Mouse (Mus musculus) neural tube, embryonic 15.5 days (tissue): ENCODE measurements at regions not wholly inside any gene's neighbourhood (a gene's known extent, or its start where the extent isn't known, plus 50 kb on each side); places are given as distances from the start of the nearest gene placed in this dataset.
A peak's percentile ranks its signal among the peaks of the same experiment; 100 is the strongest.

ENCODE experiments used
- ATAC-seq: fragments of 200-750 bp; cut with Nextera tagmentation; 2 replicates; pipeline ENCODE4 v1.8.0; 2017; ENCODE audit warnings: mild to moderate bottlenecking, moderate TSS enrichment, moderate library complexity; ENCODE audit not compliant: low FRiP score
- H3K27ac ChIP-seq: fragments of 300-500 bp; sonication (generic); replicated peaks from 2 replicates; pipeline ENCODE4 v1.5.1; 2015; ENCODE audit warnings: mild to moderate bottlenecking, inconsistent platforms
- H3K27me3 ChIP-seq: fragments of 300-500 bp; sonication (generic); replicated peaks from 2 replicates; pipeline ENCODE4 v1.6.1; 2015; ENCODE audit warnings: inconsistent platforms
- H3K36me3 ChIP-seq: fragments of 300-500 bp; sonication (generic); 2 replicates; pipeline ENCODE4 v1.6.1; 2015; ENCODE audit warnings: inconsistent platforms
- H3K4me1 ChIP-seq: fragments of 300-500 bp; sonication (generic); 2 replicates; pipeline ENCODE4 v1.6.1; 2015; ENCODE audit warnings: inconsistent platforms
- H3K4me2 ChIP-seq: fragments of 300-500 bp; sonication (generic); 2 replicates; pipeline ENCODE4 v1.6.1; 2015; ENCODE audit warnings: inconsistent platforms, mild to moderate bottlenecking, moderate library complexity
- H3K4me3 ChIP-seq: fragments of 300-500 bp; sonication (generic); replicated peaks from 2 replicates; pipeline ENCODE4 v1.5.1; 2015; ENCODE audit warnings: mild to moderate bottlenecking, inconsistent platforms
- H3K9ac ChIP-seq: fragments of 300-500 bp; sonication (generic); replicated peaks from 2 replicates; pipeline ENCODE4 v1.6.1; 2015; ENCODE audit warnings: mild to moderate bottlenecking, inconsistent platforms
- H3K9me3 ChIP-seq: fragments of 300-500 bp; sonication (generic); replicated peaks from 2 replicates; pipeline ENCODE4 v1.6.1; 2016; ENCODE audit warnings: inconsistent platforms
- WGBS: fragments of 180-500 bp; shearing (Covaris S2); methylation state at CpG from one replicate; pipeline ENCODE4 v1.1.7; 2015; ENCODE audit warnings: mixed read lengths; 5-methylcytosine and 5-hydroxymethylcytosine counted together

DNA sequence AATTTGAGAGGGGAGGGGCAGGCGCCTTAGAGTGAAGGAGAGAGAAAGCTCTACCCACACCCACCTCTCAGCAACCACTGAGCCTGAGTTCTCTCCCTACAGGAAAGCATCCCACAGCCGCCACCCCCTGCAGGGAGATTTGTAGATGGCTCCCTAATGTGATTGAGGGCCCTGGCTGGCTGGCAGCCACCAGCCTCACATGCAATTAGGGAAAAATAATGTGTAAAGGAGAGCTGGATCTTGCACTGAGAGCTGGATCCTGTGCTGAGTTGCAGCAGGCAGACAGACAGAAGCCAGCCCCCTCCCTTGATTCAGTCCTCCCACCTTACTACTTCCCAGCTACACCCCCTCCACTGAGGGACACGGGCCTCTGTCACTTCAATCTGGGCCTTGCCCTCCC, 260.2 kb downstream of the Bcor start:
- Histone ChIP-seq H3K4me1 (0 out of 2 replicates have a peak, but pooled peaks cover 3% of the 10 kb centered on the region), H3K9ac (no peak overlapping the region), H3K4me2 (no peak overlapping the region), H3K9me3 (no peaks in the 10 kb centered on the region), H3K27me3 (peaks cover 4% of the 10 kb centered on the region; the same call in 1 of the 2 replicates), H3K4me3 (no peak overlapping the region), H3K36me3 (no peaks in the 10 kb centered on the region), H3K27ac (no peak overlapping the region)
- 41% methylated on average over 3 of the region's 3 CpGs for WGBS
- no peak for ATAC-seq

DNA sequence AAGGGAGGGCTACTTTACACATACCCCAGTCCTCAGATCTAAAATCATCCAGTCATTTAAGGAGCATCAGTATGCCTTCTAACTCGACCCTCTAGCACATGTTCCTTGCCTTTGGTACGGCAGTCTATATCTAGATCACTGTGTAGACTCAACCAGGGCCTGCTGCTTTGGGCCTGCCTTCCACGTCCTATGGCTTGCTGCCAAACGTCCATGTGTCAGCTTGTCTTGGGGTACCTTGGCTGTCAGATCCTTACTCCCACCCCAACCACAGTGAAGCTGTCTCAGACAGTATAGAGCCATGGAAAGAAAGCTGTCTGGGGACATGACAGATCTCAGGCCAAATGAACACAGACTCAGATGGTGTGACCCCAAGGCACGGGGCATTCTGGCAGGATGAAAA, 258.4 kb downstream of the Bcor start:
- no peaks in the 10 kb centered on the region; the same call in 1 of the 2 replicates for H3K27me3 ChIP-seq

DNA sequence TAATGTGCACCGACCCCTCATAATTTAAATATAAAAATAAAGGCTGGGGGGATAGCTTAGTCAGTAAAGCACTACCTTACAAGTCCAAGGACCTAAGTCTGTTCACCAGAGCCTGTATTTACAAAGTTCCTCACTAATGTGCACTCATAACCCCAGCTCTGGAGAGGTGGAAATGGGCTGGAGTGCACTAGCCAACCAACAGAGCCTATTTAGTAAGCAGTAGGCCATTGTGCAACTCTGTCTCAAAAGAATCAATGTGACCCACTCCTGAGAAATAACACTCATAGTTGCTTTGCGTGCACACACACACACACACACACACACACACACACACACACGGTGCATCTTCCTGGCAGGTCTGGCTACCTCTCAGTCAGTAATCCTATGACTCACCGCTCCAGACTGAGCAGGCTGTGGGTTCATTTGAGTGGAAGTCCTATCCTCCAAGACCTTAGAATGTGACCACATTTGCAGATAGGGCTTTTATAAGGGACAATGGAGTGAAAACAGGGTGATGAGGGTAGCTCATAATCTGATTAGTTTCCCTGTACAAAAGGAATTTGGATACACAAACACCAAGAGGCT, 256.9 kb downstream of the Bcor start:
- no peaks in the 10 kb centered on the region for H3K9me3 ChIP-seq
- 92% methylated on average over 4 of the region's 4 CpGs for WGBS

More for the DNA sequence above, 258.4 kb downstream of the Bcor start:
- no peak overlapping the region for H3K4me2 ChIP-seq
- H3K4me3 ChIP-seq, result no peak overlapping the region
- H3K4me1 ChIP-seq, result no peaks in the 10 kb centered on the region
- H3K27ac ChIP-seq, result no peak overlapping the region
- no peaks in the 10 kb centered on the region for H3K36me3 ChIP-seq
- H3K9me3 ChIP-seq, result no peaks in the 10 kb centered on the region
- WGBS, result 79% methylated on average over 5 of the region's 5 CpGs
- ATAC-seq, result no peak
- H3K9ac ChIP-seq, result no peak overlapping the region

DNA sequence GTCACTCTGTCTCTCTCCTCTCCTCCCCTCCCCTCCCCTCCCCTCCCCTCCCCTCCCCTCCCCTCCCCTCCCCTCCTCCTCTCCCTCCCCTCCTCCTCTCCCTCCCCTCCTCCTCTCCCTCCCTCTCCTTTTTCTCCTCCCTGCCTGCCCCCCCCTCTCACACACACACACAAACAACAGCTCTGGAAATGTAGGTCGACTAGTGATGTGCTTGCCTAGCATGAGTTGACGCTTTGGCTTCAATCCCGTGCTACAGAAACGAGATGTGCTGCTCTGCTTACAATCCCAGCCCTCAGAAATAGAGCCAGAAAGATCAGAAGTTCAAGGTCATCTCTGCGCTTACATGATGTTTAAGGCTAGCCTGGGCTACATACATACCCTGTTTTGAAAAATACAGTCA, 254.9 kb downstream of the Bcor start:
- Histone ChIP-seq H3K4me1 (no peaks in the 10 kb centered on the region), H3K9ac (no peak overlapping the region), H3K4me3 (no peak overlapping the region), H3K27ac (no peak overlapping the region), H3K27me3 (no peaks in the 10 kb centered on the region), H3K36me3 (no peaks in the 10 kb centered on the region), H3K9me3 (no peaks in the 10 kb centered on the region), H3K4me2 (no peak overlapping the region)
- WGBS, result 73% methylated on average over 5 of the region's 5 CpGs
- no peak for ATAC-seq

More for the DNA sequence above, 256.9 kb downstream of the Bcor start:
- Histone ChIP-seq H3K4me3 (no peak overlapping the region), H3K27ac (no peak overlapping the region), H3K4me1 (no peaks in the 10 kb centered on the region), H3K4me2 (no peak overlapping the region), H3K9ac (no peak overlapping the region), H3K36me3 (no peaks in the 10 kb centered on the region), H3K27me3 (no peaks in the 10 kb centered on the region; the same call in 1 of the 2 replicates)
- no peak for ATAC-seq

GRCm38 (mm10) chrX:11907167-11907566, 253.0 kb downstream of the Bcor start:
- Histone ChIP-seq H3K4me3 (no peak overlapping the region), H3K36me3 (no peaks in the 10 kb centered on the region), H3K4me2 (no peak overlapping the region), H3K27me3 (no peaks in the 10 kb centered on the region), H3K4me1 (no peaks in the 10 kb centered on the region), H3K9ac (no peak overlapping the region), H3K27ac (no peak overlapping the region), H3K9me3 (no peaks in the 10 kb centered on the region)
- 46% methylated on average over 6 of the region's 6 CpGs for WGBS
- peak; percentile 68 for ATAC-seq

GRCm38 (mm10) chrX:11915984-11916383, 244.2 kb downstream of the Bcor start:
- no peak overlapping the region for H3K4me2 ChIP-seq
- H3K9me3 ChIP-seq, result no peaks in the 10 kb centered on the region
- H3K27me3 ChIP-seq, result no peaks in the 10 kb centered on the region
- no peaks in the 10 kb centered on the region for H3K36me3 ChIP-seq
- no peaks in the 10 kb centered on the region for H3K4me1 ChIP-seq
- no peak overlapping the region for H3K9ac ChIP-seq
- WGBS, result 52% methylated on average over 10 of the region's 10 CpGs
- ATAC-seq, result no peak
- no peak overlapping the region for H3K4me3 ChIP-seq
- H3K27ac ChIP-seq, result no peak overlapping the region

GRCm38 (mm10) chrX:11920231-11920630, 239.9 kb downstream of the Bcor start:
- Histone ChIP-seq H3K27me3 (no peaks in the 10 kb centered on the region), H3K4me2 (no peak overlapping the region), H3K4me1 (no peaks in the 10 kb centered on the region), H3K9me3 (no peaks in the 10 kb centered on the region), H3K27ac (no peak overlapping the region), H3K36me3 (no peaks in the 10 kb centered on the region), H3K4me3 (no peak overlapping the region), H3K9ac (no peak overlapping the region)
- WGBS, result 76% methylated on average over 2 of the region's 2 CpGs
- no peak for ATAC-seq

- H3K9ac ChIP-seq, result no peak overlapping the region
- no peak overlapping the region for H3K27ac ChIP-seq
- H3K27me3 ChIP-seq, result 0 out of 2 replicates have a peak, but pooled peaks cover 5% of the 10 kb centered on the region
- H3K36me3 ChIP-seq, result no peaks in the 10 kb centered on the region
- ATAC-seq, result no peak
- H3K4me3 ChIP-seq, result no peak overlapping the region
- no peaks in the 10 kb centered on the region for H3K9me3 ChIP-seq
- 73% methylated on average over 3 of the region's 3 CpGs for WGBS
- H3K4me2 ChIP-seq, result no peak overlapping the region
- H3K4me1 ChIP-seq, result peaks cover 4% of the 10 kb centered on the region; the same call in 1 of the 2 replicates
Measured at GRCm38 (mm10) chrX:11924639-11925302, 235.4 kb downstream of the Bcor start.

- Histone ChIP-seq H3K9ac (no peak overlapping the region), H3K4me3 (no peak overlapping the region), H3K27me3 (0 out of 2 replicates have a peak, but pooled peaks cover 5% of the 10 kb centered on the region), H3K36me3 (no peaks in the 10 kb centered on the region), H3K4me1 (peaks cover 4% of the 10 kb centered on the region; the same call in 1 of the 2 replicates), H3K27ac (no peak overlapping the region), H3K9me3 (no peaks in the 10 kb centered on the region), H3K4me2 (no peak overlapping the region)
- WGBS, result 24% methylated on average over 10 of the region's 10 CpGs
- ATAC-seq, result no peak; the same call in 1 of the 2 replicates
Measured at GRCm38 (mm10) chrX:11926868-11927535, 233.2 kb downstream of the Bcor start.

GRCm38 (mm10) chrX:11929448-11929847, 230.7 kb downstream of the Bcor start:
- 0 out of 2 replicates have a peak, but pooled peaks cover 5% of the 10 kb centered on the region for H3K27me3 ChIP-seq
- WGBS, result 56% methylated on average over 6 of the region's 6 CpGs
- H3K36me3 ChIP-seq, result no peaks in the 10 kb centered on the region
- ATAC-seq, result no peak
- H3K4me2 ChIP-seq, result no peak overlapping the region
- H3K9me3 ChIP-seq, result no peaks in the 10 kb centered on the region
- no peak overlapping the region for H3K4me3 ChIP-seq
- H3K4me1 ChIP-seq, result peaks cover 4% of the 10 kb centered on the region; the same call in 1 of the 2 replicates
- H3K27ac ChIP-seq, result no peak overlapping the region
- H3K9ac ChIP-seq, result no peak overlapping the region

- H3K9ac ChIP-seq, result no peak overlapping the region
- H3K36me3 ChIP-seq, result no peaks in the 10 kb centered on the region
- H3K4me1 ChIP-seq, result peaks cover 4% of the 10 kb centered on the region; the same call in 1 of the 2 replicates
- no peaks in the 10 kb centered on the region for H3K9me3 ChIP-seq
- no peak overlapping the region for H3K27ac ChIP-seq
- H3K4me2 ChIP-seq, result no peak overlapping the region
- ATAC-seq, result no peak
- 0 out of 2 replicates have a peak, but pooled peaks cover 3% of the 10 kb centered on the region for H3K27me3 ChIP-seq
- H3K4me3 ChIP-seq, result no peak overlapping the region
- 39% methylated on average over 9 of the region's 9 CpGs for WGBS
Measured at GRCm38 (mm10) chrX:11931432-11931831, 228.7 kb downstream of the Bcor start.

- H3K9ac ChIP-seq, result no peak overlapping the region
- H3K4me2 ChIP-seq, result no peak overlapping the region
- H3K4me3 ChIP-seq, result no peak overlapping the region
- H3K27me3 ChIP-seq, result no peaks in the 10 kb centered on the region
- H3K27ac ChIP-seq, result no peak overlapping the region
- H3K9me3 ChIP-seq, result no peaks in the 10 kb centered on the region
- H3K36me3 ChIP-seq, result no peaks in the 10 kb centered on the region
- WGBS, result 51% methylated on average over 5 of the region's 5 CpGs
- H3K4me1 ChIP-seq, result no peaks in the 10 kb centered on the region
- ATAC-seq, result no peak
Measured at GRCm38 (mm10) chrX:11935337-11935736, 224.8 kb downstream of the Bcor start.
